Mouse (Mus musculus) E14TG2a.4 (cell line): Measurements from ENCODE around the gene Acsm5.
A peak's percentile ranks its signal among the peaks of the same experiment; 100 is the strongest.

ENCODE experiments used
- H3K27me3 ChIP-seq: 2 replicates; pipeline ENCODE4 v1.6.1; 2014; ENCODE audit warnings: low read length, control low read depth; ENCODE audit not compliant: insufficient read depth
- H3K36me3 ChIP-seq: 2 replicates; pipeline ENCODE4 v1.6.1; 2014; ENCODE audit warnings: low read length, control low read depth; ENCODE audit not compliant: insufficient read depth
- H3K4me1 ChIP-seq: replicated peaks from 2 replicates; pipeline ENCODE4 v1.6.1; 2014; ENCODE audit warnings: low read depth, low read length, control low read depth
- H3K4me3 ChIP-seq: replicated peaks from 2 replicates; pipeline ENCODE4 v1.5.1; 2014; ENCODE audit warnings: mild to moderate bottlenecking, low read length
- H3K9me3 ChIP-seq: 2 replicates; pipeline ENCODE4 v1.6.1; 2014; ENCODE audit warnings: low read length, control low read depth
- CTCF ChIP-seq: conservative IDR thresholded peaks from 2 replicates; pipeline ENCODE4 v1.5.1; 2014; ENCODE audit warnings: low read length
- NANOG ChIP-seq: IDR thresholded peaks from 2 replicates; pipeline ENCODE4 v1.6.1; 2014; ENCODE audit warnings: borderline replicate concordance, low read length, mixed read lengths
- POU5F1 ChIP-seq: IDR thresholded peaks from 2 replicates; pipeline ENCODE4 v1.6.1; 2014; ENCODE audit warnings: low read length, borderline replicate concordance

The Acsm5 gene

DNA sequence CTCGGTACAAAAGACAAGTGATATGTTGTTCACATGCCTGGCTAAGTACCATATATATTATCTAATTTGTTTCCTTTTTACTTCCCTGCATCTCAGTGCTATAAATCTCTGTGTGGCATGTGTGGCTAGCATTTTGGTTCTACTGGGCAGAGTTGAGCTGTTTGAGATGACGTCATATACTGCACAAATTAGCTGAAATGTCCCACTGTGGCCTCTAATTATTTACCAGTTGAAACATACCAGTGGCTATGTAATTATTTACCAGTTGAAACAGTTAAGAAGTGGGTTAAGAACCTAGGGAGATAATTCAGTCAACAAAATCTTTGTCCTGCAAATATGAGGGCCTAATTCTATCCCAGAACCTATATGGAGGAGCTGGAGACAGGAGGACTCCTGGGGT is 8.3 kb downstream of the Acsm5 start:
- no peaks in the 10 kb centered on the region for H3K9me3 ChIP-seq
- H3K27me3 ChIP-seq: peaks cover 21% of the 10 kb centered on the region
- no peaks in the 10 kb centered on the region for H3K4me1 ChIP-seq
- H3K36me3 ChIP-seq: no peaks in the 10 kb centered on the region
- no peak for TF ChIP-seq POU5F1
- no peak for TF ChIP-seq NANOG
- TF ChIP-seq CTCF: no peak
- no peak overlapping the region for H3K4me3 ChIP-seq

- Histone ChIP-seq H3K9me3 (no peaks in the 10 kb centered on the region), H3K4me1 (no peaks in the 10 kb centered on the region)
- no peak for TF ChIP-seq CTCF
- TF ChIP-seq POU5F1: no peak
- TF ChIP-seq NANOG: no peak
Observed at GRCm38 (mm10) chr7:119528617-119529016, 9.4 kb downstream of the Acsm5 start.

DNA sequence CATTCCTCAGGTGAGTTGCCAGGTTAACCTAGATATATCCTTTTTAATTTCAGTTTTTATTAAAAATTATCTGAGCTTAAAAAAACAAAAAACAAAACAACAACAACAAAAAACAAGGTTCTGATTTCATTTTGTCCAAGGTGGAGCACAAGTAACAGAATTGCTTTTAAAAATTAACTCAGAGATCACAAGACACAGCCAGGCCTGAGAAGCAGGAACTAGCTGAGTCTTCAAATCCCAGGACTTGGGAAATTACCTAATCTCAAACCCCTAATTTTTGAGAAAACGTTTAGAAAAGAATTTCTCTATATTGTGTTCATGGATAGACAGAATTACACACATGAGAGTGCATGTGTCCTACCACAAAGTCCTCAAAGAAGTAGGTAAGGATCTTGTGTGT is 13.7 kb downstream of the Acsm5 start:
- no peak overlapping the region for H3K4me3 ChIP-seq
- H3K9me3 ChIP-seq: no peaks in the 10 kb centered on the region
- H3K4me1 ChIP-seq: no peaks in the 10 kb centered on the region
- no peaks in the 10 kb centered on the region for H3K36me3 ChIP-seq
- TF ChIP-seq CTCF (no peak), NANOG (no peak), POU5F1 (no peak)
- H3K27me3 ChIP-seq: no peaks in the 10 kb centered on the region

More at GRCm38 (mm10) chr7:119528617-119529016, 9.4 kb downstream of the Acsm5 start:
- Histone ChIP-seq H3K36me3 (no peaks in the 10 kb centered on the region), H3K27me3 (peaks cover 21% of the 10 kb centered on the region), H3K4me3 (no peak overlapping the region)

DNA sequence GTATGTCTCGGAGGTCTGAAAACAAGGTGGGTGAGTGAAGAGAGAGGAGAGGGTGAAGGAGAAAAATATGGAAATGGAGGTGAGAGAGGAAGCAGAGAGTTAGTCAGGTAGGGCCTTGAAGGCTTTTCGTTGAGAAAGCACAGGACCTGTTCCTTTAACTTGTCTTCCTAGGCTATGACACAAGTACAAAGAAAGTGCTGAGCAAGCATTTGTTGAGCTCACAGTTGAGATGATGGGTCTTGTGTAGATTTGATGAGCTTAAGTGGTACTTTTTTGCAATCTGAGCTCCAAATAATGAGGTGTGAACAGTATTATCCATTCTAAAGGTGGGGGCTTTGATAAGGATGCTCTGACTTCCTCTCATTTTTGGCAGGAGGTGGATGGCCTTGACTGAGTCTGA is 15.1 kb downstream of the Acsm5 start:
- H3K9me3 ChIP-seq: no peaks in the 10 kb centered on the region
- TF ChIP-seq POU5F1 (no peak), NANOG (no peak), CTCF (no peak)
- H3K4me1 ChIP-seq: no peaks in the 10 kb centered on the region
- no peak overlapping the region for H3K4me3 ChIP-seq
- no peaks in the 10 kb centered on the region for H3K36me3 ChIP-seq
- H3K27me3 ChIP-seq: no peaks in the 10 kb centered on the region

DNA sequence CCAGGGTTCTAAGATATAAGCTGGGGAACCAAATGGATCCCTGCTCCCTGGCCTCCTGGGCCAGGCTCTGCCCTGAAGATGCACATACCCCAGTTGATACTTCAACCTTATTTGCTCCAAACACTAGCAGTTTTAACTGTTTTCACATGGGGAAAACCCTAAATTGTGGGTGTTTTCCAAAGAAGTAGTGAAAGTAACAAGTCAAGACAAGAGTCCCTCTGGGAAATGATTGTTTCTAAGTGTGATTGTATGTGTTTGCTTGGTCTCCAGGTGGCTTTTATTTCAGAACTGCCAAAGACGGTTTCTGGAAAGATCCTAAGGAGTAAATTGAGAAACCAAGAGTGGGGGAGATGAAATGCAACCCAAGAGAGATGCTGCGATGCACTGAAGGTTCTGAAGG is 23.2 kb downstream of the Acsm5 start:
- TF ChIP-seq CTCF (no peak), POU5F1 (no peak), NANOG (no peak)
- Histone ChIP-seq H3K36me3 (no peaks in the 10 kb centered on the region), H3K27me3 (peaks cover 13% of the 10 kb centered on the region)

DNA sequence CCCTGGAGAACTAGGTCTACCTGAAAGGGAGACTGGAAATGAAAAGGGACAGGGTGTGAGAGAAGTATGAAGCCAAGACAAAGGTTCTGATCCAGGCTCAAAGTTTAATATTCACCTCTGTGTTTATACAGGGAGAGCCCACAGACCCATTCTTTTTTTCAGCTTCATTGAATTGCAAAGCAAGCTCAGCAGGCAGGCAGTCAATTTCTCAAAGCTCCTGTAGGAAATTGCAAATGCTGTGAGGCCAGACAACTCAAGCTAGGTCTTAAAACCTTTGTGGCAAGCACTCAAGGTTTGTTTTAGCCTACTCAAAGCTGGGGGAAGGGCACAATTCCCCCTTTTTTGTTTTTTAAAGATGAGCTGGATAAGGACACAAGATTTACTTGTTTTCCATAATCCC is 26.3 kb downstream of the Acsm5 start:
- no peak overlapping the region for H3K4me3 ChIP-seq
- no peaks in the 10 kb centered on the region for H3K36me3 ChIP-seq
- H3K9me3 ChIP-seq: peaks cover 15% of the 10 kb centered on the region
- TF ChIP-seq NANOG: peak; percentile 76; the same call in 1 of the 2 replicates
- TF ChIP-seq POU5F1: no peak
- no peak for TF ChIP-seq CTCF
- H3K4me1 ChIP-seq: peaks cover 9% of the 10 kb centered on the region; the same call in 1 of the 2 replicates
- peaks cover 13% of the 10 kb centered on the region for H3K27me3 ChIP-seq

More for the DNA sequence above, 23.2 kb downstream of the Acsm5 start:
- H3K4me3 ChIP-seq: no peak overlapping the region
- peaks cover 9% of the 10 kb centered on the region; the same call in 1 of the 2 replicates for H3K4me1 ChIP-seq
- peaks cover 15% of the 10 kb centered on the region for H3K9me3 ChIP-seq

DNA sequence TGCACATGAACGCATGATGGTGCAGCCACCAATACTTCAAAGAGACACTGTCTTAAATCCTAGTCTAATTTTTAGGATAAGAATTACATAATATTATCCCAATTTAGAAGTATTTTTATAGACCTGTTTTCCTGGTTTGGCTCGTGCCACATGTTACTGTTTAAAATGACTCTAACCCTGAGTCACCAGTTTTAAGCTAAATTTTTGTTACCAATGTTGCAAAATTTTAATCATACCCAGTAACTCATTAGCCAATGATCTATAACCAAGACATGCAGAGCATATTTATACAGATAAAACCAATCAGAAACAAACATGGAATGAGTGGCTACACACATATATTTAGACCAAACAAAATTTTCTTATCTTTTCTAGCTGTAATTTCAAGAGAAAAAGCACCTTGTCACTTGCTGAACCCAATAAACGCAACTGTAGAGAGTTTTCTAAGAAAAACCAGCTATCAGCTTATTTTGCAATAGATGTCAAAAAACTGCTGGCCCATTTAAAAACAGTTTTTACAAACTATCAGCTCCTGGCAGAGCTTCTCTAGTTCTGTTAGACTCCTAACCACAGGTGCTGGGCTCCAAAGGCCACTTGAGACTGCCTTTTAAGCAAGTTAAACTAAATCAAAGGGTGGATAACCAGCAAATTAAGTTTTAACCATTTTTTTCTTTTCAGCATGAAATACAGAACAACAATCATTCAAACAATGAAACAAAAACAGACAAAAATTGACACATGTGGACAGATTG is 31.4 kb downstream of the Acsm5 start:
- H3K36me3 ChIP-seq: no peaks in the 10 kb centered on the region
- H3K4me3 ChIP-seq: no peak overlapping the region
- TF ChIP-seq NANOG (no peak), CTCF (no peak), POU5F1 (no peak)
- no peaks in the 10 kb centered on the region for H3K27me3 ChIP-seq
- H3K9me3 ChIP-seq: no peaks in the 10 kb centered on the region
- H3K4me1 ChIP-seq: peaks cover 6% of the 10 kb centered on the region; the same call in 1 of the 2 replicates

GRCm38 (mm10) chr7:119554040-119554439 is 34.8 kb downstream of the Acsm5 start, which contains the start of gene Acsm2:
Gene Acsm2 (plus strand): TSS chr7:119554340.
- Histone ChIP-seq H3K9me3 (no peaks in the 10 kb centered on the region), H3K36me3 (no peaks in the 10 kb centered on the region), H3K4me1 (no peaks in the 10 kb centered on the region), H3K27me3 (no peaks in the 10 kb centered on the region), H3K4me3 (no peak within 1 kb of the TSS)
- no peak for TF ChIP-seq POU5F1
- TF ChIP-seq CTCF: no peak
- TF ChIP-seq NANOG: no peak

- Histone ChIP-seq H3K4me1 (no peaks in the 10 kb centered on the region), H3K9me3 (no peaks in the 10 kb centered on the region), H3K4me3 (no peak overlapping the region), H3K27me3 (no peaks in the 10 kb centered on the region), H3K36me3 (no peaks in the 10 kb centered on the region)
- TF ChIP-seq CTCF (no peak), NANOG (no peak), POU5F1 (no peak)
Observed at GRCm38 (mm10) chr7:119559789-119560451, 40.7 kb downstream of the Acsm5 start.
